Mouse (Mus musculus): Measurements from ENCODE around the gene Calm1.

GRCm38 (mm10) chr12:100206926-100207325 is 7.7 kb downstream of the Calm1 start:
- TF ChIP-seq CTCF (IDR thresholded peaks at IDR 0.05; ENCODE audit: control insufficient read depth, insufficient read depth, low read length): no peak
- no peak for TF ChIP-seq POLR2A (IDR thresholded peaks at IDR 0.05; ENCODE audit: borderline replicate concordance, control insufficient read depth, low read depth, low read length)
